Mouse (Mus musculus): ENCODE measurements around the gene Syne1. TPM values are rescaled to one million over a fixed set of nuclear protein-coding genes. Genes with fewer than 3 reads are reported as not detected.

Syne1 gene
- polyA plus RNA-seq, 1 experiment from 2014 or later, result 5.8 TPM

GRCm38 (mm10) chr10:5336394-5336793, 214.9 kb downstream of the Syne1 start:
- no peak overlapping the region for H3K27ac ChIP-seq
- no peak overlapping the region for H3K4me2 ChIP-seq (replicated peaks)
- no peaks in the 10 kb centered on the region for H3K27me3 ChIP-seq
- no peaks in the 10 kb centered on the region for H3K4me1 ChIP-seq
- H3K9me3 ChIP-seq, result no peaks in the 10 kb centered on the region
- no peak overlapping the region for H3K4me3 ChIP-seq
- no peak overlapping the region for H3K9ac ChIP-seq
- no peaks in the 10 kb centered on the region for H3K36me3 ChIP-seq
- ATAC-seq (ENCODE audit: insufficient number of reproducible peaks, insufficient read depth, low FRiP score, low TSS enrichment), result no peak

DNA sequence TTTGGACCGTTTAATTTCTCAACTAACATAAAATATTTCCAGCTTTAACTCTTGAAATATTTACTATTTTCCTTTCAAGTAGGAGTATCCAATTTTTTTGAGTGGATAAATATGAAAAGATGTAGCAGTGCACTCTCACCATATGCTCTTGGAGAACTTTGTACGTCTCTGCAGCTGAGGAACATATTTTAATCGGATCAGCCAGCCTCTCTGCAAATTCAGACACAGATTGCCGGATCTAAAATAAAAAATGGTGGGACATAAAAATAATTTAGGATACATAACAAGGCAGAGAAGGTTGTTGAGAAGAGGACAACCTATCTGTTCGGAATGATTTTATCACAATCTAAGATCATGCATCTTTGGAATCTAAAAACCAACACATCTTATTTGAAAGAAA, 218.5 kb downstream of the Syne1 start:
- no peak for ATAC-seq (ENCODE audit: insufficient number of reproducible peaks, insufficient read depth, low FRiP score, low TSS enrichment)
- H3K4me3 ChIP-seq, result no peak overlapping the region
- H3K4me2 ChIP-seq (replicated peaks), result no peak overlapping the region
- no peaks in the 10 kb centered on the region for H3K27me3 ChIP-seq
- no peaks in the 10 kb centered on the region for H3K9me3 ChIP-seq
- WGBS, result 91% methylated on average over 5 of the region's 5 CpGs
- no peak overlapping the region for H3K27ac ChIP-seq
- H3K9ac ChIP-seq, result no peak overlapping the region
- no peaks in the 10 kb centered on the region for H3K4me1 ChIP-seq
- no peaks in the 10 kb centered on the region for H3K36me3 ChIP-seq

- H3K4me1 ChIP-seq, result no peaks in the 10 kb centered on the region
- 75% methylated on average over 9 of the region's 9 CpGs for WGBS
These were observed 224.6 kb downstream of the Syne1 start for GRCm38 (mm10) chr10:5326716-5327115.

GRCm38 (mm10) chr10:5323741-5324395, 227.4 kb downstream of the Syne1 start:
- no peaks in the 10 kb centered on the region for H3K9me3 ChIP-seq
- H3K4me1 ChIP-seq, result no peaks in the 10 kb centered on the region
- H3K27me3 ChIP-seq, result no peaks in the 10 kb centered on the region
- no peak overlapping the region for H3K9ac ChIP-seq
- ATAC-seq (ENCODE audit: insufficient number of reproducible peaks, insufficient read depth, low FRiP score, low TSS enrichment), result no peak
- H3K27ac ChIP-seq, result no peak overlapping the region
- WGBS, result 89% methylated on average over 11 of the region's 11 CpGs
- H3K4me2 ChIP-seq (replicated peaks), result no peak overlapping the region
- H3K4me3 ChIP-seq, result no peak overlapping the region
- no peaks in the 10 kb centered on the region for H3K36me3 ChIP-seq

More at GRCm38 (mm10) chr10:5326716-5327115, 224.6 kb downstream of the Syne1 start:
- no peaks in the 10 kb centered on the region for H3K27me3 ChIP-seq
- no peak overlapping the region for H3K27ac ChIP-seq
- H3K9me3 ChIP-seq, result no peaks in the 10 kb centered on the region
- H3K4me2 ChIP-seq (replicated peaks), result no peak overlapping the region
- H3K36me3 ChIP-seq, result no peaks in the 10 kb centered on the region
- H3K9ac ChIP-seq, result no peak overlapping the region
- no peak overlapping the region for H3K4me3 ChIP-seq
- no peak; the same call in 1 of the 2 replicates for ATAC-seq (ENCODE audit: insufficient number of reproducible peaks, insufficient read depth, low FRiP score, low TSS enrichment)

GRCm38 (mm10) chr10:5322562-5322961, 228.7 kb downstream of the Syne1 start:
- no peak overlapping the region for H3K27ac ChIP-seq
- no peak for ATAC-seq (ENCODE audit: insufficient number of reproducible peaks, insufficient read depth, low FRiP score, low TSS enrichment)
- H3K4me2 ChIP-seq (replicated peaks), result no peak overlapping the region
- 52% methylated on average over 7 of the region's 7 CpGs for WGBS
- no peaks in the 10 kb centered on the region for H3K9me3 ChIP-seq
- no peaks in the 10 kb centered on the region for H3K27me3 ChIP-seq
- no peaks in the 10 kb centered on the region for H3K36me3 ChIP-seq
- H3K4me1 ChIP-seq, result no peaks in the 10 kb centered on the region
- no peak overlapping the region for H3K4me3 ChIP-seq
- no peak overlapping the region for H3K9ac ChIP-seq

DNA sequence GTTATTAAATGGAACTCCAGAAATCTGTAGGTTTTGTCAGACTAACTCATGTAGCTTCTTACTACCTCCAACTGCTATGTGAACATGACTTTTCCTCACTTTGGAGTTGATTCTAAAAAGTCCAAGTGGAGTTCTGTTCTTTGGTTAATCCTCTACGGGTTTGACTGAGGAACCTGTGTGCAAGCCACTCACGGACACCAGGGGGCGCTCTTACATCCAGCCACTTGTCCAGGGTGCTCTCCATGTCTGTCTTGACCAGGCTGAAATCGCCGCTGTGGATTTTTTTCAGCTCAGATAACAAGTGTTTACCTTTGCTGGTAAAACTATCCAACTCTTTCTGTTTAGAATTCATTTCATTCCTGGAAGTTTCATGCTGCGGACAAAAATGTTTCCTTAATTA, 233.7 kb downstream of the Syne1 start:
- WGBS, result 25% methylated on average over 6 of the region's 6 CpGs
- H3K9me3 ChIP-seq, result no peaks in the 10 kb centered on the region
- H3K9ac ChIP-seq, result no peak overlapping the region
- H3K4me3 ChIP-seq, result no peak overlapping the region
- H3K4me2 ChIP-seq (replicated peaks), result no peak overlapping the region
- no peaks in the 10 kb centered on the region for H3K36me3 ChIP-seq
- no peak overlapping the region for H3K27ac ChIP-seq
- no peak for ATAC-seq (ENCODE audit: insufficient number of reproducible peaks, insufficient read depth, low FRiP score, low TSS enrichment)
- H3K27me3 ChIP-seq, result no peaks in the 10 kb centered on the region
- H3K4me1 ChIP-seq, result no peaks in the 10 kb centered on the region

GRCm38 (mm10) chr10:5312437-5312836, 238.8 kb downstream of the Syne1 start:
- Histone ChIP-seq H3K27me3 (no peaks in the 10 kb centered on the region), H3K4me3 (no peak overlapping the region), H3K27ac (no peak overlapping the region), H3K4me1 (peaks cover 8% of the 10 kb centered on the region), H3K9me3 (no peaks in the 10 kb centered on the region), H3K36me3 (no peaks in the 10 kb centered on the region), H3K4me2 (replicated peaks) (no peak overlapping the region), H3K9ac (no peak overlapping the region)
- WGBS, result 71% methylated on average over 4 of the region's 4 CpGs
- no peak for ATAC-seq (ENCODE audit: insufficient number of reproducible peaks, insufficient read depth, low FRiP score, low TSS enrichment)

DNA sequence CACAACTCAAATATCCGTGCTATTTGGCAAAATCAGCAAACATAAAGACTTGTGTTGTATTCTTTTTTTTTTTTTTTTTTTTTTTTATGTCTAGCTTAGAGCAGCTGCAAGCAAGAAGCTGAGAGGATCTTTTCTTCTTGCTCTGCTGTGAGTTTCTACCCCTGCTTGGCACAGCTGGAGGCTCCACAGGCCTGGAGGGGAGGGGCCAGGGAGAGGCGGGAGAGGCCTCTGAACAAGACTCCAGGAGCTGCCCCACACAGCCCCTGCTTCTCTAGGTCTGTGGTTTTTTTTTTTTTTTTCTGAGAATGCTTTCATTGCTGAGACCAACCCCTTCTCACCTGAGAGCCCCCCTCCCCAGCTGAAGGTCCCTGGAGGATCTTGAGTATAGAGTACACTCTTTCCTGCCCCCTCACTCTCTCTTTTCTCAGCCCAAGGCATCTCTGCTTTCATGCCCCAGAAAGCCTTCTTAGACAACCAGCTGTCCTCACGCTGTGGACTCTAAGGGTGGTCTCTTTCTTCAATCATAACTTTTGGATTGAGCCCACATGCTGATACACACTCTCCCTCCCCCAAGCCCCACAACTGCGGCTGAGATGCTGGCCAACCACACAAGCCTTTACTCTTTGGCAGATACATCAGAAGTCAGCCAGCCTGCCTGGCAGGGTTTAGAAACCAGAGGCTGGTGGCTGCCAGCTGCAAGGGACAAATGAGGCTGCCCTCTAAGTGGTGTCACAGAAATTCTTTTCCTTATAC, 241.1 kb downstream of the Syne1 start:
- H3K4me1 ChIP-seq, result peaks cover 8% of the 10 kb centered on the region
- no peak overlapping the region for H3K4me2 ChIP-seq (replicated peaks)
- H3K27ac ChIP-seq, result peak overlapping the region; percentile 30; the same call in 1 of the 2 replicates

DNA sequence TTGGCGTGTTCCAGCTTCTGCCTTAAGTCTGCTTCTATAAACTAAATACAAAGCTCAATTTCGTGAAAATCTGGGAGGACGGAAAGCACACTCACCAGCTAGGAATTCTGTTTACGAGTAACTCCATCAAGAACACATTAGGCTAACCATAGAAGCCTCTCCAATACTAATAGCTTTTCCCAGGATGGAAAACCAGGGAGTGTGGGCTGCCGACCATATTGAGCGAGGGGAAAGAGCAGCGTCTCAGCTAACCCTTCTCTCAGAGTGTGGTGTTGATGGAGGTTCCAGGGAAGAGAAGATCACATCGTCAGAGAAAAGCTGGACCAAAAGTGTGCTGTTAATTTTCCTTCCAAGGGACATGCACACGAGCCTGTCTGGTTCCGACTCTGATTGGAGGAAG, 241.9 kb downstream of the Syne1 start:
- Histone ChIP-seq H3K4me1 (peaks cover 8% of the 10 kb centered on the region), H3K4me3 (no peak overlapping the region), H3K9ac (no peak overlapping the region), H3K27me3 (no peaks in the 10 kb centered on the region), H3K27ac (peak overlapping the region; percentile 54; the same call in 1 of the 2 replicates), H3K36me3 (no peaks in the 10 kb centered on the region), H3K9me3 (no peaks in the 10 kb centered on the region), H3K4me2 (replicated peaks) (0 out of 2 replicates have a peak overlapping the region, but pooled peaks have one; percentile 1)
- 40% methylated on average over 10 of the region's 10 CpGs for WGBS
- no peak for ATAC-seq (ENCODE audit: insufficient number of reproducible peaks, insufficient read depth, low FRiP score, low TSS enrichment)

More for the DNA sequence above, 241.1 kb downstream of the Syne1 start:
- ATAC-seq (ENCODE audit: insufficient number of reproducible peaks, insufficient read depth, low FRiP score, low TSS enrichment), result peak; percentile 90
- WGBS, result 17% methylated on average over 4 of the region's 4 CpGs
- H3K36me3 ChIP-seq, result no peaks in the 10 kb centered on the region
- H3K9me3 ChIP-seq, result no peaks in the 10 kb centered on the region
- H3K27me3 ChIP-seq, result no peaks in the 10 kb centered on the region
- H3K4me3 ChIP-seq, result no peak overlapping the region
- no peak overlapping the region for H3K9ac ChIP-seq

DNA sequence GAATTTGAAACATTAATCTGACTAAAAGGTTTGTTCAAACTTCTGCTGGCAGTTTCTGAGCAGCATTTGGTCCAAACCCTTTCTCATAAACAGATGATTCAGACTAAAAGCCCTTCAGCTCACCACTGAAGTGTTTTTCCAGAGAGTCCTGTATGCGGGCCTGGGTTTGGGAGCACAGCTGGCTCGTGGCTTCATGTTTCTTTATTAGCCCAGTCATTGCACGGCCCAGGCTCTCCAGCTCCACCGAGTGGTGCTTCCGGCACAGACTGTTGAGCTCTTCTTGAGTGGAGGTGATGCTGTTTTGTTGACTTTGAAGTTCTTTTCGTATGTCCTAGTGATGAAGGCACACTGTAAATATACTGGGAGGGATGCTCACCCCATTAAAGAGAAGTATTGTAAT, 245.7 kb downstream of the Syne1 start:
- H3K4me3 ChIP-seq, result no peak overlapping the region
- no peaks in the 10 kb centered on the region for H3K27me3 ChIP-seq
- H3K36me3 ChIP-seq, result no peaks in the 10 kb centered on the region
- H3K4me1 ChIP-seq, result peaks cover 6% of the 10 kb centered on the region
- H3K4me2 ChIP-seq (replicated peaks), result no peak overlapping the region
- no peak for ATAC-seq (ENCODE audit: insufficient number of reproducible peaks, insufficient read depth, low FRiP score, low TSS enrichment)
- no peaks in the 10 kb centered on the region for H3K9me3 ChIP-seq
- H3K9ac ChIP-seq, result no peak overlapping the region
- H3K27ac ChIP-seq, result no peak overlapping the region
- 35% methylated on average over 6 of the region's 6 CpGs for WGBS

DNA sequence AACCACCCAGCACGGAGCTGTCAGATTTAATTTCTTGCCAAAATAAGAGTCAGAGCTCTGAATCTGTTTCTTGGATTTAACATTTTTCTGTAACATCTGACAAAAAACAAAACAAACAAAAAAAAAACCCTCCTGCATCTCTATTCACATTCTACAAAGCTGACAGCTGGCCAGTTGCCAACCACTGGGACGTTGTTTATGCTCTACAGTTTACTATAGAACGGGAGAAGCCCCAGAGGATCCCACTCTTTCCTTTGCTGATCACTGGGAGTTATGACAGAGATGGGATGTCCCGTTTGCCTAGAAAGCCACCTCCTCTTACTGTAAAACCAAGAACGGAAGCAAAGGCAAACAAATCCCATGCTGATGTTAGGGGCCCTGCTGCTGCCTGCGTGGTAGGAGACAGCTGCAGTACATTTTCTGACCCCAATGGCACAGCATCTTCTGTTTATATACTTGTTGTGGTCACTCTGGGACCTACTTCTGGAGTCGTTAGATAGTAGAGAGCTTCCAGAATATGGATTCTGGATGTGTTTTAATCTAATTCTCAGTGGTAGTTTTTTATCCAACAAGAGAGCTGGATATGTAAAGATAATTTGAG, 255.9 kb downstream of the Syne1 start:
- Histone ChIP-seq H3K27ac (0 out of 2 replicates have a peak overlapping the region, but pooled peaks have one; percentile 17), H3K27me3 (no peaks in the 10 kb centered on the region), H3K4me2 (replicated peaks) (no peak overlapping the region), H3K36me3 (no peaks in the 10 kb centered on the region), H3K9me3 (no peaks in the 10 kb centered on the region), H3K4me1 (0 out of 2 replicates have a peak, but pooled peaks cover 7% of the 10 kb centered on the region), H3K4me3 (no peak overlapping the region), H3K9ac (no peak overlapping the region)
- no peak for ATAC-seq (ENCODE audit: insufficient number of reproducible peaks, insufficient read depth, low FRiP score, low TSS enrichment)
- WGBS, result 31% methylated on average over 7 of the region's 7 CpGs

GRCm38 (mm10) chr10:5289575-5289909, 261.7 kb downstream of the Syne1 start:
- H3K9me3 ChIP-seq, result no peaks in the 10 kb centered on the region
- peak overlapping the region; percentile 43 for H3K4me2 ChIP-seq (replicated peaks)
- H3K27me3 ChIP-seq, result no peaks in the 10 kb centered on the region
- H3K36me3 ChIP-seq, result no peaks in the 10 kb centered on the region
- peak overlapping the region; percentile 89 for H3K27ac ChIP-seq
- peaks cover 9% of the 10 kb centered on the region for H3K4me1 ChIP-seq
- 0 out of 2 replicates have a peak overlapping the region, but pooled peaks have one; percentile 41 for H3K9ac ChIP-seq
- 58% methylated on average over 5 of the region's 5 CpGs for WGBS
- no peak for ATAC-seq (ENCODE audit: insufficient number of reproducible peaks, insufficient read depth, low FRiP score, low TSS enrichment)
- H3K4me3 ChIP-seq, result peak overlapping the region; percentile 28
